Mouse (Mus musculus) thymus, postnatal 25 days (tissue): ENCODE data around the gene Pfkfb4.

Experiments
- DNase-seq: peaks from one replicate; pipeline ENCODE4 v3.0.0; 2022

Pfkfb4 gene

DNA sequence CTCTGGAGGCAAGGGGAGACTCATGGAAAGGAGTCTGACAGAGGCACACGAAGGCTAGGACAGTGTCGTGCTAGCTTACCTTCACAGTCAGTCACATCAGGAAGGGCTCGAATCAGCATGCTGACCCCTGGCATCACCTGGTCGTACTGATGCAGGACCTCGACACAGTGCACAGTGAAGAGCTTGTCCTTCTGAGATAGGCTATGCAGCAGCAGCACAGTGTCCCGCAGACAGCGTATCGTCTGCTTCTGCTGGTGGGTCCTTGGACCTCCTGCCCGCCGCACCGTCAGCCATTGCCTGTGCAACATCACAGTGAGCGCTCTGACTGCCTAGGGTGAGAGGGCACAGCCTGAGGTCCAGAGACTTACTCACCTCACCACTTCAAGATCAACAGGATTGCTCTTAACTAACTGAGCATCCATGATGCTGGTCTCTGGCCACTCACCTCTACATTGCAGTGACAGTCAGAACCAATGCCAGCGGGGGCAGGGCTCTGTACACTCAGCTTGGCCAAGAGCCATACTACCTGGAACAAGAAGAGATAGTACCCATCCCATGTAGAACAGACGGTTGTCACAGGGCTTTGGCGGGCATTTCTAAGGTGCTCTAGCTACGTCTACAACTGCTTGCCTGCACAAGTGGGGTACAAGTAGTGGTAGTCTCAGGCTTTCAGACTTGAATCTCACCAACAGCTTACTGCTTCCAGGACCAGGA, 68.8 kb downstream of the Pfkfb4 start:
- DNase-seq, result no peak

DNA sequence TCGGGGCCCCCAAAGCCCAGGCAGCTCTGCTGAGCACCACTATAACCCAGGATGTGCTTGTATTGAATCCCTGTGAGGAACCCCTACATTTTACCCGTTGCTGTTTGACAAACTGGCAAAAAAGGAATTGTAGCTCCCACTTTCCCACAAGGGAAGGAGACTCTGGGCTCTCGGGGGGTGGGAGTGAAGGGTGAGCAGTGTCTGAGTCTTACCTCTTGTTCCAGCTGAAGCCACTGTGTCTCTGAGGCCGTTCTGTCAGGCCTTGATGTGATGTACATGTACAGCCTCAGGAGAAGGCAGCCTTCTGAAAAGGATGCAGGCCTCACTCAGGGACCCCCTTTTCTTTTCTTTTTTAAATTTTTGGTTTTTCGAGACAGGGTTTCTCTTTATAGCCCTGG, 69.3 kb downstream of the Pfkfb4 start:
- no peak for DNase-seq

DNA sequence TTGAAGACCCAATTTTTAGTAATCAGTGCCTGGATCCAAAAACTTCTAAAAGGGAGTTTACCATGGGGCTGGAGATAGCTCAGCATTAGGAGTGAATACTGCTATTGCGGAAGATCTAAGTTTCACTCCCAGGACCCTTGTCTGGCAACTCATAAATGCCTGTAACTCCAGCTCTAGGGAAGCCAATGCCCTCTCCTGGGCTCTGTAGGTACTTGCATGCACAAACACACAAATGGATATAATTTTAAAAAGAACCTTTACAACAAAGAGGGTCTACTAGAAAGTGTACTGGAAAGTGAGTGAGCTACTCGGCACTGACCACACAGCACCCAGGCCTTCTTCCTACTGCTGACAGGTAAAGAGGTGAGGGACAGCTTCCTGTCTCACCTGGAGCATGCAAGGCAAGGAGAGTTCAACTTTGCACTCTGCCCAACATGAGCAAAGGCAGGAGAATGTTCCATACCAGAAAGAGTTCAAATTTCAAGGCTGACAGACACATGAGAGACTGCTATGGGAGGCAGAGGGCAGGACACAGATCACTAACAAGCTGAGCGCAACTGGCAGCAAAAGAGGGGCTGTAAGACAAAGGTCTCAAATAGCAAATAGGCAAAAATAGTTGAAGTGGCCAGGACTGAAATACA, 76.6 kb downstream of the Pfkfb4 start:
- no peak for DNase-seq

DNA sequence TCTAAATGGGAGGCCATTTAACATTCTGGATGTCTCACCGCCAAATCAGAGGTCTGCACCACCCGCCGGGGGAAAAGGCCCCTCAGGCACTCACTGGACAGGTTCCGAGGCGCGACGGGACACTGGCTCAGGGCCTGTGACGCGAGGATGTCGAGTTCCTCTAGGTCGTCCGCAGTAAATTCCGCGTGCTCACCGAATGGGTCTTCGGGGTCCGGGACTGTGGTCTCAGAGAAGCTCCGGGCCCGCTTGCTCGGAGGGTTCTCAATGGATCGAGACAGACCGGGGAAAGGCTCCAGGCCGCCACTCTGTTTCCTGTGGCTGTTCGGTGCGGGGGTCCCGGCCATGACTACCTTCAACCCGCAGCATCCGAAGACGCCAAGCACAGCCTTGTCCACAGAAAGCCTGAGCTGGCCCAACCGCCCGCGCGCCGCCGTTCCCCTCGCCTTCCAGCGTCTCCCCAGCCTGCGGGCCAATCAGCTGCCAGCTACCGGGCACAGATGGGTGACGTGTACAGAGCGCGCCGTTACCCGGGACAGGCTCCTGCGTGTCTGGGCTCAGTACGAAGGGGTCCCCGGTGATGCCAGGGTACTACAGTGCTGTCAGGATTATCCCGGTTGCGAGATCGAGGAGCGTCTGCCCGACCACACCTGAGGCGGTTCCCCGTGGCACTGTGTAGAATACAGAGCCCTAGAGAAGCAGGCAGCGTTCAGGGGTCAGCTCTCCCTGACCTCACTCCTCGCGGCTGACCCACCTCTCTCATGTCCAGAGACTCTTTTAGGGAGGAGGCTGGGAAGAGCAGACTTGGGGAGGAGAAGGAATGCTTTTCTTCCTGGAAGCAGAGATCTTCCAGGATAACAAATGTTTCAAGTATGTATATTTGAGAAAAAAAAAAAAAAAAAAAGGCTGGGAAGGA, 82.3 kb downstream of the Pfkfb4 start, which contains the start of gene Atrip:
TSS of gene Atrip (minus strand) at position 464 of the 913 bp plus-strand sequence.
- peak; percentile 90 for DNase-seq

DNA sequence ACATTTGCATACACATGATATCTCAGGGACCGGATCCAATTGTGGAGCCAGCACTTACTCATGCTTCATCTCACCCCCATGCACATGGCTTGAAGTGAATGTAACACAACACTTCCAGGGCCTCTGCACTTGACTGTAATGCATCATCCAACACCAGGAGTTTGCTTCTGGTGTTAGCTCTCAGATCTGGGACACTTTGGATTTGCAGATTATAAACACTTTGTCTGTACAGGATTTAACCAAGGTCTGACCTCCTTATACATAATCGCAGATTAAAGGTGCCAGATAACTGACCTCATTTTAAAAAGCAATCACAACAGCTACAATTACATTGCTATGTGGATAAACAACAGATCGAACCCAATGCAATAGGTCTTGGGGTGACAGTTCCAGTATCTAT, 88.9 kb downstream of the Pfkfb4 start:
- no peak for DNase-seq

DNA sequence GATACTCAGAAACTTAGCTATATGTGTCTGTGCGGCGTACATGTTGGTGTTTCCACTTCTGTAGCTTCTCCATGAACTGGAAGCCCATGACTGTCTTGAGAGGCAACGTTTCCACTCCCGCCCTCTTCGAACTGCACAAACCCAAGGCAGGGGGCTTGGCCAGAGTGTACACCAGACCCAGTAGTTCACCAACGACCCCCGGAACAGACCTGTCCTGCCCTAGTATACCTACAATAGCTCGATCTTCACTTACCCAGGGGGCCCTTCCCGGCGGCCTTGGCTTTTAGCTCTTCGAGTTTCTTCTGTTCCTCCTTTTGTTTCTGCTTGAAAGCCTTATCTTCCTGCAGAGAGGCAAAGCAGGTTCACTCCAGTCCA, 90.2 kb downstream of the Pfkfb4 start:
- DNase-seq, result no peak
